Mouse (Mus musculus): Measurements from ENCODE around the gene Tacc2.
A peak's percentile ranks its signal among the peaks of the same experiment; 100 is the strongest.
"Not testable (repeated sequence)": the region's sequence is repeated elsewhere in the genome, so short reads cannot be mapped to it uniquely, and the experiment has no call there.

Gene Tacc2

DNA sequence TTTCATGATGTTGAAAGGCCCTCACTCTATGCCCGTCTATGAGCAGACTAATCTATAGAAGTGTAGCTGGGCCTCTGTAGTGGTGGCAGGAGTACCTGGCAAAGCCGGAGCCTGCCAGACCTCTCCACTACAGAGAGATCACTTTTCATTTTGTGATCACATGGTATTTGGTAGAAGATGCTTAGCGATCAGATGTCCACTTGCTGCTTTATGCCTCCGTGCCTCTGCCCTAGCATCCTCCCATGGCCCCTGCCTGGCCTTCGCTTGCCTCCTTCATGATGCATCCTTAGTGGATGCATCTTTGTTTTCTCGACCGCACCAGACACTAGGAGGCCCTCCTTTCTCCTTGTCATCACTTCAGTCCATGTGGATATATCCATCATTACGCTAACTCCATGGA lies 79.7 kb downstream of the Tacc2 start:
- DNase-seq, result no peak

DNA sequence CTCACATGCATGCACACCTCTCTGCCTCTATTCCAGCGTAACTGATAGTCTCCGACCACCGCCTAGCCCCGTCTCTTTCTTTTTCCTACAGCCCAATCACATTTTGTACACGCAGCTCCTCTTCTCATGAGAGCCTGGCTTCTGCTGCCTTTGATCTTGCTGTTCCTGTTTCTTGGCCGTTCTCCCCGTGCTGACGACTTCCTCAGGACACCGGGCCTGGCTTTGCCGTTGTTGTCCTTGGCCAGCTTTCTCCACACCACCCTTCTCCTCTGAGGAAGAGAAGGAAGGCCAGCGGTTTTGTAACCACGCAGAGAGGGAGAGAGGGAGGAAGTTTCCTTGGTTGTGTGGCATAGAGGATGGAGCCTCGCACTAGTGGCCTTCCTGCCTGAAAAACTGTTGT lies 80.5 kb downstream of the Tacc2 start:
- peak; percentile 68 for DNase-seq

DNA sequence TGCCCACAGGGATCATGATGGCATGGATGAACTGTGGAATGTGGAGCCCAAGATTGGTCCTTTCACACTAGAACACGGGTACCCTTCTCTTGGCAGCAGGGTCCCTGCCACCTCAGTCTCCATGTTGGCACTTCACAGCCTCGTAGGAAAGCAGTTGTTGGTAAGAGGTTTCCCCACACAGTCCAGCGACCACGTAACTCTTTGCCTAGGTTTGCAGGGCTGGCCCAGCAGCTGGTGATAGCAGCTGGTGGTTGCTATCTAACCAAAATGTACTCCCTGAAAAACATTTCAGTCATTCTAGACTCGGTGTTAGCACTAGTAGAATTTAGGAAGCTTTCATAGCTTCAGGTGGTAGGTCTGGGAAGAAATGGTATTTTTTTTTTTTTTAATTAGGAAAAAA lies 81.9 kb downstream of the Tacc2 start:
- DNase-seq, result no peak

DNA sequence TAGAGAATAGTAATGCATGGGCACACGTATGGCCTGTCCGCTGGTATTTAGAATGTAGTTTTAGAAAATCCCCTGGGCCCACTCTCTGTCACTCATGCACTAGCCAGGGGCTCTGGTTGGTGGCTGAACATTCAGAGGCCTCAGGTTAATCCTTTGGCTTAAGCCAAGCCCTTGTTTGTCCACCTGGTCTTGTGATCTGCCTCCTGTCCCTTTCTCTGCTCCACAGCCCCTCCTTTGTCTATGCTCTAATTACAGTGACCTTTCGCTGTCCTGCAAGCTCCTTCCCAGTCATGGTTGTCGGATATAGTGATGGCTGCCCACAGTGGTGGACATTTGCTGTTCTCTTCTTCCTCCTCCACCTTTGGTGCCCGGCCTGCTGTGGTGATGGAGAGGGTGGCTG lies 85.0 kb downstream of the Tacc2 start:
- no peak for DNase-seq

DNA sequence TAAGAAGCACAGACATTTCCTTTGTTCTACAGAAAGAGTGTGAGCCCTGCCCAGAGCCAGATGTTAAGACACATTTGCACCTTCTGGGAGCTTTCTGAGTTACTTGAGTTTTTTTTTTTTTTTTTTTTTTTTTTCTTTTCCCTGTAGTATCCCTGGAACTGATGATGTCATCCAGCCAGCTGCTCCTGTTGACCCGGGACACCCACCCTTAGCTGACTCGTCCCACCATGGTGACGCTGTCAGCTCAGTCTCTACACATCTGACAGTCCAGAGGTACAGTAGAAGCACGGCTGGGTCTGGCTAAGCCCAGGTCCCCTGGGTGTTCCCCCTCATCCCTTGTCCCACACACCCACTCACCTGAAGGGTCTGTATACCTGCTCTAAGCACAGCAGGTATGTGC lies 85.6 kb downstream of the Tacc2 start:
- no peak for DNase-seq

DNA sequence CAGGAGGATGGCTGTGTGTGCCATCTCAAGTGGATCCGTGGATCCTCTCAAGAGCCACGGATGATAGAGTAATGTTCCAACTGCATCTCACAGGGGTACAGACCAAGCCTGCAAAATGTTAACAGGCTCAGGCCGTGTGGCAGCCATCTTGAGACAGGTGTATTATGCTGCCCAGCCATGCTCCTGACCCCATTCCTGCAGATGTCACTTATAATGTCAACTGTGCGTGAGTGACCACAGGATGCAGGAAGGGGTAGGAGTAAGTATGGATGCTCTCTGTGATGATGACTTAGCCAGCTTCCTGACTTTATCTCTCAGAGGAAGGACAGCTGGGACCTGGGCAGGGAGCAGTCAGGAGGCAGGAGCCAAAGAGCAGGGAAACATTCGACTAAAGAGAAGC lies 86.8 kb downstream of the Tacc2 start:
- DNase-seq, result no peak

DNA sequence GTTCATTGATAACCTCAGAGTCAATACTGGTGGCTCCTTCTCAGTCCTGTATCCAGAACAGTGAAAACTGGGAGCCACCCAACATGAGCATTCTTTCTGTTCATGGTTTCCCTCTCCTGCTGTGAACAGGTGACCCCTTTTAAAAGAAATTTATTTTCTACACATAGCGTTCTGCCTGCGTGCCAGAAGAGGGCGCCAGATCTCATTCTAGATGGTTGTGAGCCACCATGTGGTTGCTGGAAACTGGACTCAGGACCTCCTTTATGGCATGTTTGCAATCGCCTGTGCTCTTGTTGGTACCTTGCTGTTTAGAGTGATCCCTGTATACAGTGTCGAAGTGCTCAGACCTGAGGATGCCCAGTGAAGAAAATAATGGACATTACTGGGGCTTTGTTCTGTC lies 87.4 kb downstream of the Tacc2 start:
- no peak for DNase-seq

DNA sequence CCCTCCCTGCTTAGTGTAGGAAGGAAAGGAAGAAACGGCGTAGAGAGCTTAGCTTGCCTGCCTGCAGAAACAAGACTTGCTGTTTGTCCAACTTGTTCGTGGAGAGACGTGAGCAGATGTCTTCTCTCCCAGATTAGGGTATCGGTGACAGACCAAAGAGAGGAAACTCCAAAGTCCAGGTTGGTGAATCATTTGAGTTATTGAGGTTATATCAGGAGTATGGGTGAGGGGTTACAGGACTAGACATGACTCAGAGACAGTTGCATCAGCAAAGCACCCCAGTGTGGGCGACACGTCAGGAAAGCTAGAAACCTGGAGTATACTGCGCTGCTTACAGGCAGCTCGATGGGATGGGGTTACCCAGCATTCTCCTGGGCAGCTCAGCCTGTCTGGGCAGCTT lies 88.1 kb downstream of the Tacc2 start:
- DNase-seq, result no peak

DNA sequence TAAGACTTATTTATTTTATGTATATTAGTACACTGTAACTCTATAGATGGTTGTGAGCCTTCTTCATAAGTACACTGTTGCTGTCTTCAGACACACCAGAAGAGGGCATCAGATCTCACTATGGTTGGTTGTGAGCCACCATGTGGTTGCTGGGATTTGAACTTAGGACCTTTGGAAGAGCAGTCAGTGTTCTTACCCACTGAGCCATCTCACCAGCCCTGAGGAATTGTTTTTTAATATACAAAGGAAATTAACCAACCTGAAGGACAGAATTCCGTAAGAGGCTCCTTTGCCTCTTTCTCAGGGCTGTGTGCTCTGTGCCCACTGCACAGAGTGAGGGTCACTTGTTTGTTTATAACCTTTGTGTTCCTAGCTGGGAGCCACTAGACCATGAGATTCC lies 90.8 kb downstream of the Tacc2 start:
- not testable (repeated sequence) for DNase-seq

DNA sequence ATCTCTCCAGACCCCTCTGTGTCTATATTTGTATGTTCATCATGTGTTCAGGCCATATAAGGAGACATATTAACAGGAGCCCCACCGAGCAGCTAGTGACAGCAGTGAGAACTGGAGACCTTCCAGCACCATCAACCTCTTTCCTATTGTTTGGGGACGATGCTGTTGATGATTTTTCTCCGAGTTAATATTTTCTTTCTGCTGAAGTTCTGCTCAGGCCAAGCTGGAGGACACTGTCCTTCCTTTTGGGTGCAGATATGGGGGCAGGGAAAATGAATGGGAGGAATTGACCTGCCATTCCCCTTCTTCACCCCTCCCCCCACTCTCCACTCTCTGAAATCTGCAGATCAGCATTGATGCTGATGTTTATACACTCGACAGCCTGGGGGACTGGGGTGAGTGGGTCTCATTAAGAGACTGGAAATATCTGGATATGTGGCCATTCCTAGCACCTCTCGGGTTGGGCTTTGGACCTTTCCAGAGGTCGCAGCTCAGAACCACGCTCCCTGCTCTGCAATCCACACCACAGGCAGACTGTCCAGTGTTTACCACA lies 91.6 kb downstream of the Tacc2 start:
- DNase-seq, result peak; percentile 75

DNA sequence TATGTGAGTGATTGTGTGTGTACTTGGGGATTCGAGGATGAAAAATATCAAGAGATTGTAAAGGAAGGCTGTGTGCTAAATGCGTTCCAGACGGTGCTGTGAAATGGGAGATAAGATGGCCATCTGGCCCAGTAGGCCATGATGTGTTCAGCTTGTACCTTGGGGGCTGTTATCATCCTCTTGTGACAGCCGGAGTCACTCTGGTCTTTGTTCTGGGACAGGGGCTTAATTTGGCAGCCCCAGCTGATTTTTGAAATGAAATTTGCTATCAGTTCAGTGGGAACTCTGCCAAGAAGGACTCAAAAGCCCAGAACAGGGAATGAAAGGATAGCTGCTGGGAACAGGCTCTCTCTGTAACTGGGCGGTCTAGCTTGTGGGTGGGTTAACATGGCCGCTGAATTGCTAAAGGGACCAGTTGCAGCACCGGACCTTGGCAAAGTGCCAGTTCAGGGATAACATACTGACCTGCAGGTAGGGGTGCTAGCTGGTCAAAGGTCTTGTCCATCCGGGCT lies 92.2 kb downstream of the Tacc2 start:
- peak; percentile 81 for DNase-seq

DNA sequence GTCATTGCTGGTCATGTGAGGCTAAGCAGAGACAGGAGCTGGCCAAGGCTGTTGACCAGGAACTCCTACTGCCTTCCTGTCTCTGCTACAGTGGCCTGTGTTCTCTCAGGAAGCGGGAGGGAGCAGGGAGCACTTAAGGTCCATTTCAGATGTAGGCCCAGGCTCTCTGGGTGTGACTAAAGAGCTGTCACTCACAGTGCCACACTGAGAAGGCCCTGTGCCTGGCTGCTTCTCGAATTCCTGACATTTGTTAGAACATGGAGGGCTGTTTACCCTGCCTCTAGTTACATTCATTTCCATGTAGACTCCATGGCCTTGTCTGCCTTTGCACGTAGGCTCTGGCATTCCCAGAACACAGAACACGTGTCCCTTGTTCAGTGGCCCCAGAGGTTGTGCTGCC lies 93.1 kb downstream of the Tacc2 start:
- no peak for DNase-seq

DNA sequence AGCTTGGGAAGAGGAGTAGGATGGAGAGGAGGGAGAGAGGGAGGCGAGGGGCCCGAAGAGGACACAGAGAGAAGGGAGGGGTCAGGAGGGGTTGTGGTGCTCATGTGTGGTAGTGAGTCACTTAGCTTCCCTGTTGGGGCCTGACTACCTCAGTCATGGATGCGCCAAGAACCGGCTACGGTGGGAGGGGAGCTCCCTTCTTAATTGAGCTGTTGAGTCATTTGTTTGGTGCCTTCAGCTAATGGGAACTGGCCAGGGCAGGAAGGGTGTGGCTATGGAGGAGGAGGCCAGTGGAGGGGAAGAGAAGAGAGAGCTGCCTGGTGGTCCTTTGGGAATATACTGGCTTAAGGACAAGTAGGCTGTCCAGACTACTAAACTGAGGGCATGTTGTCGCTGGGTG lies 94.1 kb downstream of the Tacc2 start:
- no peak for DNase-seq

DNA sequence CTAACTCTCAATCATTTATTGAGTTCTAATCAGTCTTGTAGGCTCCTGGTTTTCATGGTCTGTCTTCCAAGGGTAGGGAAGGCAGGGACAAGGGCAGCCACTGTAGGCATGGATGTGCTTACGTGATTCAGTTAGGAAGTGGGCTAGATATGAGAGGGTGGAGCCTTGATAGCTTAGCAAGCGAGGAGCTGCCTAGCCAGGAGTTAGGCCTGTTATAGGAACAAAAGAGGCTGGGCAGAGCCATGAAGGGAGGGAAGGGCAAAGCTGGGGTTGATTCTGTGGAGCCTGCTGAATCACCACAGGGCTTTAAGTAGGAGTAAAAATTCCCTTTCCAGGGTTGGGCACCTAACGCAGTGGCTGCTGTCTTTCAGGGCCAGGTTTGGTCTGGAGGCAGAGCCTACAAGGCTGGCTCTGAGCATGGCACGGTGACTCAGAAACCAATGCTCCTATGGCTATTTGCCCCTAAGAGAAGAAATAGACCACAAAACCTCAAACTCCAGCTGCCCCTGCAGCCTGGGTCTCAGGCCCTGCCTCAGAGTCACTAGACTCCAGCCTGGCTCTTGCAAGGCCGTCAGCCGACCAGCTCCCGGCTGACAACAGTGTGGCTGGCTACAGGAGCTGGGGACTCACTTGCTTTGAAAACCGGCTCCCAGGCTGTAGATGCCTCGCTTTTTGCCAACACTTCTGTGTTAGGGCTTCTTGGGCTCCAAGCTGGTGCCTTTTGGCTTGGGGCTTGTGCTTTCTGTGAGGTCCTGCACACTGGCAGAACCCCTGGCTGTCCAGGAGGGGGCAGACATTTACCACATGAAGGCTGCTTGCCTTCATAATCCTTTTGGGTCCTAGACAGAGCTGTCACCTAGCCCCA lies 96.2 kb downstream of the Tacc2 start:
- peak; percentile 62 for DNase-seq

DNA sequence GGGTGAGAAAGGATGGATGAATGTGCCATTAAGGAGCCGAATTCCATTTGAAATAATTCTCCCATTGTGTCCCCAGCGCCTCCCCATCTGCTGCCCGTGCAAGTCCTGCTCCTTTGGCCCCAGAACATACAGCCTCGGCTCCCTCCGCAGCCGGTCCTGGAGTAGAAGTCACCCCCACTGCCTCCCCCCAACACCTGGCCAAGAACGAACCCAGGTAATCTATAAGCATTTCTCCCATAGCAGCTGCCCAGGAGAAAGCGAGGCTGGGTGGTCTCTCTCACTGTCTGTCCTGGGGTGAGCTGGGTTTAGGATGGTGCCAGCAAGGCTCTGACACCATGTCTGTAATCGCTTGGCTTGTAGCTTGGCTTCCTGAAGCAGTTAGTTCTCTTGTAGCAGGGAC lies 97.3 kb downstream of the Tacc2 start:
- no peak for DNase-seq

DNA sequence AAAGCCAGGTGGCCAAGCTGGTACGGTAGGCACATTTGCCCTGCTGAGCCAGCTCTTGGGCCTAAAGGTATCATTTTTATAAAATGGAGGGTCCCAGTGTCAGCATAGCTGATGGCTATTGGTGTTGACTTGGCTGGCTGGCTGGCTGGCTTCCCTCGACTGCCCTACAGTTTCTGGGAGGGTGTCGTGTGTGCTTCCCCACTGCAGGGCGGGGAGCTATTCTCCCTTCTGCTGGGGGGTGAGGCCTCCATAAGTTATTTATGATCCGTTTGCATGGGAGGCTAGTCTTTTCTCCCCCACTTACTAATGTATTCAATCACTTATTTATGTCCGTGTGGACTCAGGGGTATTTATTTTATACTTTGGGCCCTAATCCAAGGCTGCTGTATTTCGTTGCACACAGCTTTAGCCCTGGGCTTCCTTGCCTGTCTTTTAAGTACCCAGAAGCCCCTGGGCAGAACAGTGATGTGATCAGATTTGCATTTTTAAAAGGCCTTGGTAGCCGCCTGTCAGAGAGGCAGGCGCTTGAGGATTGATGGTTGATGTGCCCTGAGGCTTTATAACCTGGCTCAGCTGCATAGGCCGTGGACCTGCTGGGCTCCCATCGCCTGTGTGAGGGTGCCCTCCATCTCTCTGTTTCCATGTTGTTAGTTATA lies 99.8 kb downstream of the Tacc2 start:
- no peak for DNase-seq

DNA sequence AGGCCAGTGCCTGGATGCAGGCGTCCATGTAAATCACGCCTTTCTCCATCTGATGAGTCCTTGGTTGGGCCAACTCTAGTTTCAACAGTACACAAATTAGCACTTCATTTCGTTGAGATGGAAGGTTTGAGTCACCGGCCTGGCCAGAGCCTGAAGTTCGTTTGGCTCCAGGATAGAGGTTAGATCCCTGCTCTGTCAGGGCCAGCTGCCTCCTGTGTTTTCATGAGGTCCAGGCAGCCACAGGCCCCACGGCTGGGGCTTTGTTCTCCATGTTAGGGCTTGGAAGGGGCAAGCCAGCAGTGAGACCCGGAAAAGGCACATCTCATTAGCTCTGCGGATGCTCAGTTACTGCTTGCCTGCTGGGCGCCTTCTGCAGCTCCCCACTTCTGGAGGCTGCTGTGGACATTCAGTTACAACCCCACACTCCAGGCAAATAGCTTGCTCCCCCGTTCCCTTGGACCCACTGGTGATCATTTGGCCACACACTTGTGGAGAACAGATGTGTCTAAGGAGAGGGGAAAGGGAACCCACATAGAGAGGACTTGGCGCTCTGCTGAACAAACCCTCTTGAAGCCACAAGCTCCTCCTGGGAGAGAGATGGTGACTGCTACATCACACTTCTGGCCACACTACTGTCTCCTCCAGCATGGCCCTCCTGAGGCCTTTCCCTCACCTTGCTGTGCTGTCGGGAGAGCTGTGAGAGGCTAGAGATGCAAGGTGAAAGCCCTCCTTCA lies 100.5 kb downstream of the Tacc2 start:
- no peak for DNase-seq

DNA sequence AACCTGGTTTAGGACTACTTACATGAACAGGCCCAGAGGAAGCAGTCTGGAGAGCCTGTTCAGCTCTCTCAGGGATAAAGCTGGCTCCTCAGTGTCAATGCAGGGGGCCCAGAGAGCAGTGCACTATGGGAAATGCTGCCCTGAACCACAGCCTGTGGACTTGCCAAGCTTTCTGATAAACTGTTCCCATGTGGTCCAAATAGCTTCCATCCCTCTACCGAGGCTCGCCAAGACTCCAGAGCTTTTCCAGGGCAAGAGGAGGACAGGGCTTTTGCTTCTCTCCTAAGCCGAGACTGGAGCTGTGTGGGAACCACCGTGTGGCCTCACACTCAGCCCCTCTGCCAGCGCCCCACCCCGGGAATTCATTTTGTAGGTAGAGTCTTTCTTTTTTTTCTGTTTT lies 101.2 kb downstream of the Tacc2 start:
- no peak for DNase-seq

DNA sequence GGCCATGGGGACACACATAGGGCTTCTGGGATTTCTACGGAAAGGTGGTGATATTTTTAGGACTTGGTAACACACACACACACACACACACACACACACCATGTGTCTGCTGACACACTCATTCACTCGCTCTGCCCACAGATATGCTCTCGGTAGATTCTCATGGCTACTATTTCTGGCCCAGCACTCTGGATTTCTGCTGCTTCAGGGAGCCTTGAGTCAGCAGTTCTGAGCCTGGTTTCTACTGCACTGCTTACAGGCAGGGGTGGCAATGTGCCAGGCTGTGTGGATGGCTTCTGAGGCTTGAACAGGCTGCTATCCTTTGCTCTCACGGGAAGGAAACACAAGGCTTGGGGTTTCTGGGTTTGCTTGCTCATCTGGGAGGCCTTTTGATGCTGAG lies 104.6 kb downstream of the Tacc2 start:
- DNase-seq, result peak; percentile 83

DNA sequence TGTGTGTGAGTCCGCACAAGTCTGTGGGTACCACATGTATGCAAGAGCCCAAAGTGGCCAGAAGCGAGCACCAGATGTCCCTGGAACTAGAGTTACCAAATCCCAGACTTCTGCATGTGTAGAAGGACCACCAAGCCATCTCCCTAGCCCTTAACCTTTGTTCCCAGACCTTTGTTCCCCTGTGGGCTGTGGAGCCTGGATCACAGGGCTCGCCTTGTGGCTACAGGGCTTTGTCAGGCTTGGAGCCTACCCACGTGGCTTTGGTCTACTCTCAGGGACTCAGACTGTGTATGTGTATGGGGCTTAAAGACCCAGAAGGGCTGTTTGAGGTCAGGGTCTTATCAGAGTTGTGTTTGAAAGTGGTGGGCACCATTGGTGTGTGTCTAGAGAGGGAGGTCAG lies 111.4 kb downstream of the Tacc2 start:
- no peak for DNase-seq

DNA sequence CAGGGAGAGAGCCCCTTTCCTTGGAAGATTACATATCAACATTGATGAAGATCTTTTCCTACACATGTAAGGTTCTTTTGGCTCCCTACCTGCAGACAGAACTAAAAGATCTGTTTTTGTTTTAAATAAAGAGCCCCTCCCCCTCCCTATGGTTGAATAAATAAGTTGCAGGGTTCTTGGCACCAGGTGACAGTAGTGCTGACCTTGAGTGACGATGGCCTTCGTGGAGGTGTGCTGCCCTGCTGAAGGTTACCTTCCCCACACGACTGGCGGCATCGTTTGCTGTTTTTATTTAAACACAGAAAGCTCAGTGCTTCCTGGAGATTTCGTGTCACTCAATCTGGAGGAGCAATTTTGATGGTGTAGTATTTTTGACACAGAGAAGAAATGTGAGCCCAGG lies 113.6 kb downstream of the Tacc2 start:
- no peak for DNase-seq

DNA sequence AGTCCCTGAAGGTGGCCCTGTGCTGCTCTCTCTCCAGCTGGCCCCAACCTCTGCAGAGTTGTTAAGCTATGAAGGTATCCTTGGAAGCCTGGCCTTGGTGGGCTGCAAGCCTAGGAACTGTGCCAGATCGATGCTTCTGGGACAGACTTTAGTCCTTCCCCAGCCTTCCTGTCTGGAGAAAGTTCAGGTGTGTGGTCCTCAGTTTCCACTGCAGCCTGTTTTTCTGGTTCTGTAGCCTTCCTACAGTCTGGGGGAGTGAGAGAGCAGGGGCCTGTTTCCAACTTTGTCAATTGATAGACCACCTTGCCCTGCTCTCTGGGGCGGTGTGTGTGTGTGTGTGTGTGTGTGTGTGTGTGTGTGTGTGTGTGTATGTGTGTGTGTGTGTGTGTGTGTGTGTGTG lies 114.7 kb downstream of the Tacc2 start:
- no peak for DNase-seq

DNA sequence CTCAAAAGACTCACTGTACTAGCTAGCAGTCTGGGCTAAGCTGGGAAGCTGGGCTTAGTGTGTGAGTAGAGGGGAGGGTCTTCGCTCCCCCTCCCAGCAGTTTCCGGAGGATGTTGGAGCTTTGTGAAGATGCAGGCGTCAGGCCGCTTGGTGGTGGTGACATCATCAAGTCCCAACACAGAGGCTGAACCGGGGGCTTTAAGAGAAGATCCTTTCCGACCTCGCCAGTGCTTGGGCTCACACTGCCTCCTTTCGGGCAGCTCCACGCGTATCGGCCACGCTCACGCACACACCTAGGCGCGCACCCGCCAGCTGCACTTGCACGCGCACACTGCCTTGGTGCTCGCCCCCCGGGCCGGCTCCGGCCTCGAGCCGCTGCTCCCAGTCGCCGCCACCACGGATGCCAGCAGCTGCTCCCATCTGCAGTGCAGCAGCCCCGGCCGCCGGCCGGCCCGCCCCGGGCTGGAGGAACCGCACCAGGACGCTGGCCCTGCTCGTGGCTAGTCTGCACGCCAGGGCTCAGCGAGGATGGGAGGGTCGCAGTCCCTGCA lies 115.2 kb downstream of the Tacc2 start:
- peak; percentile 81 for DNase-seq

Data from kidney, postnatal 10 days (tissue).